Mouse (Mus musculus) bone marrow macrophage, adult 2 months (primary cell): Measurements from ENCODE around the gene Pga5.

Experiments used
- CTCF ChIP-seq: IDR thresholded peaks from 2 replicates; pipeline ENCODE4 v1.5.1; 2012; ENCODE audit warnings: low read depth, mild to moderate bottlenecking, low read length, moderate library complexity
- POLR2A ChIP-seq: IDR thresholded peaks from 2 replicates; pipeline ENCODE4 v1.6.1; 2012; ENCODE audit warnings: mild to moderate bottlenecking, low read depth, low read length, borderline replicate concordance

GRCm38 (mm10) chr19:10658406-10658805 is 19.5 kb downstream of the Pga5 start:
- TF ChIP-seq CTCF (no peak), POLR2A (no peak)
